Mouse (Mus musculus): Measurements from ENCODE around the gene Plk5. TPM values are rescaled to one million over a fixed set of nuclear protein-coding genes. Genes with fewer than 3 reads are reported as not detected.

Plk5 gene
- polyA plus RNA-seq, 1 experiment: 0.05 TPM

DNA sequence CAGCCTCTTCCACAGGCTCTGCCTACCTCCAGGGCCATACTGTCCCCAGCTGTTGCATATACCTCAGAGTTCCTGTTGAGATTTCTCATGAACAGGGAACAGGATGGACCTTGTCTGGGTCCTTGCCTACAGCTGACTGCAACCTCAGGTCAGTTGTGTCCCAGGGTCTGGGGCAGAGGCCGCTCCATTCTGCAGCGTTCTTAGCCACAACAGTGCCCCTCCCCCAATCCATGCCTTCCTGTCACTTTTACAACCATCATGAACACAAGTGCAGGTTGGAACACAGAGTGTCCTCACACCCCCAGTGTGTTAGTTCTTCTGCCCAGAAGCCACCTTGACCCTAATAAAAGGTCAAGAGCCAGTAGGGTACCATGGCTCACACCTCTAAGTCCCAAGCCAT, 32.5 kb downstream of the Plk5 start:
- no peak for TF ChIP-seq E2F4 (IDR thresholded peaks at IDR 0.05; ENCODE audit: insufficient read depth)
- TF ChIP-seq MYOG (IDR thresholded peaks at IDR 0.05; ENCODE audit: control insufficient read depth in 1 of 3, insufficient read depth in 1 of 3, insufficient read length in 2 of 3, low read depth in 2 of 3): no peak
- no peak for TF ChIP-seq MAX (IDR thresholded peaks at IDR 0.05; ENCODE audit: low read depth)
- TF ChIP-seq POLR2AphosphoS2 (IDR thresholded peaks at IDR 0.05; ENCODE audit: insufficient read length, low read depth): no peak
- no peak for TF ChIP-seq CEBPB (IDR thresholded peaks at IDR 0.05; ENCODE audit: insufficient read depth, poor library complexity, severe bottlenecking)
- TF ChIP-seq USF1 (IDR thresholded peaks at IDR 0.05; ENCODE audit: low read depth): no peak
- no peak for TF ChIP-seq SRF (IDR thresholded peaks at IDR 0.05; ENCODE audit: control insufficient read depth, insufficient read length, low read depth)
- TF ChIP-seq POLR2A (IDR thresholded peaks at IDR 0.05; ENCODE audit: insufficient read length, low read depth): no peak
- no peak for TF ChIP-seq TCF3 (IDR thresholded peaks at IDR 0.05; ENCODE audit: insufficient read length, low read depth)
- TF ChIP-seq TCF12 (IDR thresholded peaks at IDR 0.05; ENCODE audit: insufficient read depth, poor library complexity, severe bottlenecking): no peak
- TF ChIP-seq MYOD1 (IDR thresholded peaks at IDR 0.05; ENCODE audit: control insufficient read depth in 1 of 3, insufficient read length in 2 of 3, low read depth in 2 of 3): no peak
- TF ChIP-seq REST (IDR thresholded peaks at IDR 0.05; ENCODE audit: insufficient read depth, insufficient read length): no peak
- H3ac ChIP-seq (ENCODE audit: control insufficient read depth, insufficient read length): no peak overlapping the region
- no peak overlapping the region for H3K4me2 ChIP-seq (ENCODE audit: low read depth)
- H3K4me3 ChIP-seq: peak overlapping the region; percentile 100
- no peaks in the 10 kb centered on the region for H3K27me3 ChIP-seq (ENCODE audit: control insufficient read depth, insufficient read depth, insufficient read length)
- H3K79me2 ChIP-seq (ENCODE audit: control insufficient read depth, insufficient read depth): peaks cover 34% of the 10 kb centered on the region
- peaks cover 4% of the 10 kb centered on the region for H3K36me3 ChIP-seq (ENCODE audit: control insufficient read depth, insufficient read depth)

DNA sequence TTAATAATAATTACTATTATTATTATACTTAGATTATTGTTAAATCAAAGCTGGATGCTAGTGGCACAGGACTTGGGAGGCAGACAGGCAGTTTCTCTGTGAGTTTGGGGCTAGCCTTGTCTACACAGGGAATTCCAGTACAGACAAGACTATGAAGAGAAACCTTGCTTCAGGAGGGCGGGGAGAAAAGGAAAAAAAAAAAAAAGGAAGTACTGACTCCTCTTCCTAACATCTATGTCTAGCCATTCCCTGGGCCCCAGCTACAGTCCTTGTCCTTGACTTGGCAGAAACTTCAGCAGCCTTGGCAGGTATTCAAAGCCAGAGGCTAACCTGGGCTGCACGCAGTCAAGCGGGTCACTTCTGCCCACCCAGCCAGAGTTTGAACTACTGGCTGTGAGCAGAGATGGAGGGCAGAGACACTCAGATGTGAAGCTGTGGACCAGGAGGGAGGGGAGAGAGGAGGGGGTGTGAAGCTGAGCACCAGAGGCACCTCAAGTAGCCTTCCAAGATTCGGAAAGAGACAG, 33.0 kb downstream of the Plk5 start:
- Histone ChIP-seq H3K79me2 (ENCODE audit: control insufficient read depth, insufficient read depth) (peaks cover 28% of the 10 kb centered on the region), H3ac (ENCODE audit: control insufficient read depth, insufficient read length) (no peak overlapping the region), H3K36me3 (ENCODE audit: control insufficient read depth, insufficient read depth) (peaks cover 9% of the 10 kb centered on the region), H3K4me3 (no peak overlapping the region), H3K4me2 (ENCODE audit: low read depth) (no peak overlapping the region), H3K27me3 (ENCODE audit: control insufficient read depth, insufficient read depth, insufficient read length) (no peaks in the 10 kb centered on the region)
- no peak for TF ChIP-seq MYOG (IDR thresholded peaks at IDR 0.05; ENCODE audit: control insufficient read depth in 1 of 3, insufficient read depth in 1 of 3, insufficient read length in 2 of 3, low read depth in 2 of 3)
- TF ChIP-seq MAX (IDR thresholded peaks at IDR 0.05; ENCODE audit: low read depth): no peak
- no peak for TF ChIP-seq CEBPB (IDR thresholded peaks at IDR 0.05; ENCODE audit: insufficient read depth, poor library complexity, severe bottlenecking)
- no peak for TF ChIP-seq REST (IDR thresholded peaks at IDR 0.05; ENCODE audit: insufficient read depth, insufficient read length)
- no peak for TF ChIP-seq TCF3 (IDR thresholded peaks at IDR 0.05; ENCODE audit: insufficient read length, low read depth)
- no peak for TF ChIP-seq TCF12 (IDR thresholded peaks at IDR 0.05; ENCODE audit: insufficient read depth, poor library complexity, severe bottlenecking)
- TF ChIP-seq USF1 (IDR thresholded peaks at IDR 0.05; ENCODE audit: low read depth): no peak
- no peak for TF ChIP-seq SRF (IDR thresholded peaks at IDR 0.05; ENCODE audit: control insufficient read depth, insufficient read length, low read depth)
- no peak for TF ChIP-seq POLR2A (IDR thresholded peaks at IDR 0.05; ENCODE audit: insufficient read length, low read depth)
- no peak for TF ChIP-seq E2F4 (IDR thresholded peaks at IDR 0.05; ENCODE audit: insufficient read depth)
- TF ChIP-seq MYOD1 (IDR thresholded peaks at IDR 0.05; ENCODE audit: control insufficient read depth in 1 of 3, insufficient read length in 2 of 3, low read depth in 2 of 3): no peak
- TF ChIP-seq POLR2AphosphoS2 (IDR thresholded peaks at IDR 0.05; ENCODE audit: insufficient read length, low read depth): no peak

DNA sequence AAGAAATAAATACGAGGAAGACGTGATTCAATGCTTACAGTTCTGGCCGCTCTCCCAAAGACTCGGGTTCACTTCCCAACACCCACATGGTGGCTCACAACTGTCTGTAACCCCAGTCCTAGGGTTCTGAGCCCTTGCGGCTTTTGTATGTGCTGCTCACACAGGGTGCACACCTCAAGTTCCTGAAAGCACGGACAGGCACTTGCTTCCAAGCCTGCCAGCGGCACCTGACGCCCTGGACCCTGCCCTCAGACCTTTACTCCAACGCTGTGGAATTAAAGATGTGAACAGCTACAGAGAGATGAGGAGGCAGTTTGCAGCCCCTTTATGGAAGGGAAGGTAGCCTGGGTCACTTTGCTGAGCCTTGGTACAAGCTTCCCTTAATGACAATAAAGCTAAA, 34.4 kb downstream of the Plk5 start:
- TF ChIP-seq SRF (IDR thresholded peaks at IDR 0.05; ENCODE audit: control insufficient read depth, insufficient read length, low read depth): no peak
- TF ChIP-seq CEBPB (IDR thresholded peaks at IDR 0.05; ENCODE audit: insufficient read depth, poor library complexity, severe bottlenecking): no peak
- TF ChIP-seq MAX (IDR thresholded peaks at IDR 0.05; ENCODE audit: low read depth): no peak
- TF ChIP-seq MYOG (IDR thresholded peaks at IDR 0.05; ENCODE audit: control insufficient read depth in 1 of 3, insufficient read depth in 1 of 3, insufficient read length in 2 of 3, low read depth in 2 of 3): no peak
- no peak for TF ChIP-seq TCF3 (IDR thresholded peaks at IDR 0.05; ENCODE audit: insufficient read length, low read depth)
- Histone ChIP-seq H3K27me3 (ENCODE audit: control insufficient read depth, insufficient read depth, insufficient read length) (no peaks in the 10 kb centered on the region), H3K79me2 (ENCODE audit: control insufficient read depth, insufficient read depth) (peaks cover 22% of the 10 kb centered on the region), H3ac (ENCODE audit: control insufficient read depth, insufficient read length) (no peak overlapping the region), H3K4me3 (no peak overlapping the region), H3K4me2 (ENCODE audit: low read depth) (no peak overlapping the region), H3K36me3 (ENCODE audit: control insufficient read depth, insufficient read depth) (peaks cover 13% of the 10 kb centered on the region)

- no peak overlapping the region for H3ac ChIP-seq (ENCODE audit: control insufficient read depth, insufficient read length)
- peaks cover 19% of the 10 kb centered on the region for H3K36me3 ChIP-seq (ENCODE audit: control insufficient read depth, insufficient read depth)
- no peak overlapping the region for H3K4me2 ChIP-seq (ENCODE audit: low read depth)
- TF ChIP-seq POLR2A (IDR thresholded peaks at IDR 0.05; ENCODE audit: insufficient read length, low read depth) (no peak), REST (IDR thresholded peaks at IDR 0.05; ENCODE audit: insufficient read depth, insufficient read length) (no peak), MAX (IDR thresholded peaks at IDR 0.05; ENCODE audit: low read depth) (no peak)
- H3K4me3 ChIP-seq: no peak overlapping the region
- peaks cover 28% of the 10 kb centered on the region for H3K79me2 ChIP-seq (ENCODE audit: control insufficient read depth, insufficient read depth)
- H3K27me3 ChIP-seq (ENCODE audit: control insufficient read depth, insufficient read depth, insufficient read length): no peaks in the 10 kb centered on the region
Measured at GRCm38 (mm10) chr10:80392687-80393086, 36.4 kb downstream of the Plk5 start.

DNA sequence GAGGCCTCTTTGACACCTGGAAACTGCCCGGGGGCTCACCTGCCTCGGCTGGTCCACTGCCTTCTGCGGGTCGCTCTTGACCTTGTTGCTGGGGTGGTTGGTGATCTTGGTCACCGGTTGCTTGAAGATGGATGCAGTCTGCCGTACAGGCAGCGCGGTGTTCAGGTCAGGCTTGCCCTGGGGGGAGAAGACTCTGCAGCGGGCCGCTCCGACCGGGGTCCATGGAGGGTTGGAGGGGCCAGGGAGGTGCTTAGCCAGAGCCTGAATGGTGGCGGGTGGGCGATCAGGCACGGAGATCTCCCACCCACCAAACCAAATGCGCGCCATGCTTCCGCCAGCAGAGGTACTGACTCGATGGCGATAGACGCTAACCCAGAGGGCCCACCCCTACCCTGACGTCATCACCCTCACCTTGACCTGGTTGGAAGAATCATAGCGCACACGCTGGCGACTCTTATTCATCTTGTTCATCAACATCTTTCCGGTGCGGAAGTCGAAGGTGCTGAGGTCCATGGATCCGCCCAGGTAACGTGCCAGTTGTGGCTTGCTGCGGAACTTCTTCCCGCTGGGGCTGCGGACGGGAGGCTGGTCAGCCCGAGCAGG, 38.9 kb downstream of the Plk5 start:
- no peak overlapping the region for H3K4me3 ChIP-seq
- no peak overlapping the region for H3K4me2 ChIP-seq (ENCODE audit: low read depth)
- H3K79me2 ChIP-seq (ENCODE audit: control insufficient read depth, insufficient read depth): peaks cover 37% of the 10 kb centered on the region
- TF ChIP-seq MYOD1 (IDR thresholded peaks at IDR 0.05; ENCODE audit: control insufficient read depth in 1 of 3, insufficient read length in 2 of 3, low read depth in 2 of 3) (no peak), MYOG (IDR thresholded peaks at IDR 0.05; ENCODE audit: control insufficient read depth in 1 of 3, insufficient read depth in 1 of 3, insufficient read length in 2 of 3, low read depth in 2 of 3) (no peak), MAX (IDR thresholded peaks at IDR 0.05; ENCODE audit: low read depth) (no peak), E2F4 (IDR thresholded peaks at IDR 0.05; ENCODE audit: insufficient read depth) (no peak), TCF3 (IDR thresholded peaks at IDR 0.05; ENCODE audit: insufficient read length, low read depth) (no peak), POLR2A (IDR thresholded peaks at IDR 0.05; ENCODE audit: insufficient read length, low read depth) (no peak), CEBPB (IDR thresholded peaks at IDR 0.05; ENCODE audit: insufficient read depth, poor library complexity, severe bottlenecking) (no peak), POLR2AphosphoS2 (IDR thresholded peaks at IDR 0.05; ENCODE audit: insufficient read length, low read depth) (no peak), TCF12 (IDR thresholded peaks at IDR 0.05; ENCODE audit: insufficient read depth, poor library complexity, severe bottlenecking) (no peak), SRF (IDR thresholded peaks at IDR 0.05; ENCODE audit: control insufficient read depth, insufficient read length, low read depth) (no peak), REST (IDR thresholded peaks at IDR 0.05; ENCODE audit: insufficient read depth, insufficient read length) (no peak), USF1 (IDR thresholded peaks at IDR 0.05; ENCODE audit: low read depth) (no peak)
- H3K36me3 ChIP-seq (ENCODE audit: control insufficient read depth, insufficient read depth): peaks cover 19% of the 10 kb centered on the region
- H3ac ChIP-seq (ENCODE audit: control insufficient read depth, insufficient read length): no peak overlapping the region
- no peaks in the 10 kb centered on the region for H3K27me3 ChIP-seq (ENCODE audit: control insufficient read depth, insufficient read depth, insufficient read length)

All from myocyte (in vitro differentiated cells).